Mouse (Mus musculus) left cerebral cortex, postnatal 25 days (tissue): ENCODE data around the gene Eif4b. TPM values are rescaled to one million over a fixed set of nuclear protein-coding genes. Genes with fewer than 3 reads are reported as not detected.

Experiments used
- DNase-seq, 2 experiments: peaks; one replicate each; pipeline ENCODE4 v3.0.0; 2022; ENCODE audit warnings: low spot score in 2 of 2, mixed read lengths in 1 of 2
- intact Hi-C: fragments of 180-260 bp; cut with DNase I; formaldehyde crosslinking; loops from one replicate; pipeline ENCODE4 v1.15.1; 2025
- total RNA-seq, 2 experiments: library from RNA; stranded (reverse); gene quantifications; 2 replicates each; pipeline ENCODE4 v1.2.3; 2021

Gene Eif4b
- total RNA-seq: 100 to 1,000 TPM; 157 to 161 TPM

DNA sequence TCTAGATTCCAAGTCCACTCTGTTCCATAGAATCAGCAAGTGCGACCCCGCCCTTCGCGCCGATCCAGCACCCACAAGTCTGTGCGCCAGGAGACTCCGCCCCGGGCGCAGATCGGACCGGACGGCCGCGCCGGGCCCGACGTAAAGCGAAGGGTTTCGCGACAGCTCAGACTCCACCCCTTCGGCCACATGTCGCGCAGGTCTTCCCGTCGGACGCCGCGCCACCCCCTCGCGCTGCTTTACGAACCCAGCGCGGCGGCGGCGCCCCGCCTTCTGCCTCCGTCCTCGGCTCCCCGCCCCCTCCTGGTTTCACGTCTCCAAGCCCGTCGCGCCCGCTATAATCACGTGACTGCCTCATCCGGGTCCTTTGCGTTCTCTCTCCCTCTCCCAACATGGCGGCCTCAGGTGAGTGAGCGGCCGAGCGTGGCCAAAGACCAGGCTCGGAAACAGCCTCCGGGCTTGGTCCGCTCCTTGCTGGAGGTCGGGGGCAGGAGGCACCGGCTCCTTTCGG, at the start of gene Eif4b:
Gene Eif4b, plus strand, starts transcription at position 215 of the 511 bp plus-strand sequence.
- DNase-seq: peak; percentile 99
- intact Hi-C loops: loop anchor here (10.0 kb wide), 1 partner anchor 849 kb away; the partner anchor contains the start of gene Grasp

DNA sequence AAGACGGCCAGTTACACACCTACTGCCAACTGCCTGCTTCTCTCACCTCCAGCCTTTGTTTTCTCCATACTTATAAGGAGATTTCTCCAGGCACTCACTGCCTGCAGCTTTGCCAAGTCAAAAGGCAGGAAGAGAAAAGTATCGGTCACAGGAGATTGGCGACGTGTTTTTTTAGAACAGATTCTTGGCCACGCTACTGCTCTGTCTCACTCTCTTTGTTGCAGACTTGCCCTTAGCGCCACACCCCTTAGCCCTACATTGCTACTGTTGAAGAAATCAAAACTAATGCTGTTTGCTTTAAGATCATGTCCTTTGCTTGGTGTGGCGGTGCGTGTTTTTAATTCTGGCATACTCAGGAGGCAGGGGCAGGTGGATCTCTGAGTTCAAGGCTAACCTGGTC, 49.7 kb upstream of the Eif4b start:
- DNase-seq: no peak
- intact Hi-C loops: no loop called here

DNA sequence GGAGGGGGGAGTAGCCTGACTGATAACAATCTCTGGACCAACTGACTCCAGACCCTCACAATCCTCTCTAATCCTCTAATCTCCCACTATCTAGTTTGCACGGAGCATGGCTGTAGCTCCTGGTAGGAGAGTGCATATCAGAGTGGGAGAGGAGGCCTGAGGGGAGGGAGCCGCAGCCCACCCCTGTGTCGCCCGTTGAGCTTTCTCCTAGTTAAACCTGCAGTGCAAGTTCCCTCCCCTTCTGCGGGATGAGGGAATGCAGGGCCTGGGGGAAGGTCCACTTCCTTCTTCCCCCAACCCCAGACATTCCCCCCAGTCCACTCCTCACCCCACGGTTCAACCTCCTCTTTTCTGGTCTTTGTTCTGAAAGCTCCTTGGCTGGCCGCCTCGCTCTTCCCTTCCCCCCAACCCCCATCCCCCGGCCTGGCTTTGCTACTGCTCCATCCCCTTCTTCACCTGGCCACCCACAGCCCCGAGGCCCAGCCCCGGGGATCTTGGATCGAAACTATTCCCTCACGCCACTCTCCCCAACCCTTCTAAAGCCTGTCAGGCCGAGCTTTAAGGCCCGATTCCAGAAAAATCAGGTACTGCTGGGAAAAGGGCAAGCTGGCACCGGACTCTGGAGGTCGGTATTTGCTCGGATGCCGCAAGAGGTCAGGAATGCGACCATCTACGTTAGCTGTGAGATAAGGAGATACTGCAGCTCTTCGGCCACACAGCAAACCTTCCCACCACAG, 48.3 kb upstream of the Eif4b start:
- intact Hi-C loops: no loop called here

DNA sequence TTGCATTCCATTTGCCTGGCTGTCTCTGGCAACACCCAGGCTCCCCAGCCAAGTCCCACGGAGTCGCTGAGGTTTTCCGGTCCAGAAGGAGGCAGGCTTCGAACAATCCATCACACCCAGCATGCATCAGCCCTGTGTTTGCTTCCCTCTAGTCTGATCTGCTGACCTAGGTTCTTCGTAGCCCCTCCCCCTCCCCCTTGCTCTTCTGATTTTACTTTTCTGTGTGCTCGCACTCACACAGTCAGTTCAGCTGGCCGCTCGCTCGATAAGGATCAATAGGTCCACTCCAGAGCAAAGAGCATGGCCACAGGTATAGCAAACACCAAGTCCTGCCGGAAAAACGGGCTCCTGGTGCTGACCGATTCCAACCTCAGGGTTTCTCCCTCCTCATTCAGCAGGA, 47.1 kb upstream of the Eif4b start:
- DNase-seq: no peak
- intact Hi-C loops: no loop called here

More for the DNA sequence above, 48.3 kb upstream of the Eif4b start:
- no peak for DNase-seq

DNA sequence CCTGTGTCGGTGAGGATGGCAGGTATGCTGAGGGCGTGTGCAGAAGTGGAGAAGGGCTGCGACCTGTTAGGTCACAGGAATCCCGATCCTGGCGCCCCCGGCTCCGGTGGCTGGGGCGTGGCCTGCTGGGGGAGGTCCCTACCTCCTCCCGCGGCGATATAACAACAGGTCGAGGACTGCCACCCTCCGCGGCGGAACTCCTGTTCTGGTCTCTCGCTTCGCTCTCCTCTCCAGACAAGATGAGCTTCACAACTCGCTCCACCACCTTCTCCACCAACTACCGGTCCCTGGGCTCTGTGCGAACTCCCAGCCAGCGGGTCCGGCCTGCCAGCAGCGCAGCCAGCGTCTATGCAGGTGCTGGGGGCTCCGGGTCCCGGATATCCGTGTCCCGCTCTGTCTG, 45.5 kb upstream of the Eif4b start, which contains the start of gene Krt18:
Gene Krt18, plus strand, starts transcription at position 141 of the 400 bp plus-strand sequence.
- no peak for DNase-seq
- intact Hi-C loops: no loop called here

DNA sequence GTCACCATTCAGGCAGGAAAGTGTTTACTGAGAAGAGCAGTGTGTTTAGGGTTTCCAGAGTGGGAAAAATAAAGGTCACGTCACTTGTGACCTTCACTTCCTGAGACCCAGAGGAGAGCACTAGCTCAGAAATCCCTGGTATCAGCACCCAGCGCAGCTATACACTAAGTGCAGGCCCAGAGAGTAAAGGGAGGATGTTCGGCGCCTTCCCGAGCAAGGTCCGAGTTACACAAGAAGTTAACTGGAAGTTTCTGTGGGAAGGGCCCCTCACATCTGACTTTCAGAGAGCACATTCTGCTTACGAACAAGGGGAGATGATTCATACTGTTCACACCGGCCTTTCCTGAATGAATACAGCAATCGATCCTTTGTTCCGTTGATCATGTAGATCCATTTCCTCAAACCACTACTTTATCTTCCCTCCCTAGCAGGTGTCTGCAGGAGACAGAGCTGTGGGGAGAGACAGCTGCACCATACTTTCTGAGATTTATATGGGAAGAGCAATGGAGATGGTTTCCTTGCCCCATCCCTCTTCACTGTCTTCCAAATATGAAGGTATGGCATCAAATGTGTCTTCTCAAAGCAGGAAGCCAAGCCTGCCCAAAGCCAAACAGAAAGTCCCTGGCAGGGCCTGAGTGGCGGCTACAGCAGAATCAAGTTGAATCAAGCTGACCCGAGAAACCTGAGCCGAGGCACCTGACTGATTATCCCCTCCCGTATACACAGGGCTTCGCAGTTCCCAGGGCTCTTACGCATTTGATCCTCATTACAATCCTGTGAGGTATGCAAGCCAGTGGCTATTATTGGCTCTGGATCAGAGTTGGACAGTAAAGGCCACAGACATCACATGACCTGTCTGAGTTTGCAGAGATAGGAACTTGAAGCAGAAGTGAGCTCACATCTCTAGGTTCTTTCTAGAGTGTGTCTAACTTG, 39.2 kb upstream of the Eif4b start:
- no peak for DNase-seq
- intact Hi-C loops: no loop called here

DNA sequence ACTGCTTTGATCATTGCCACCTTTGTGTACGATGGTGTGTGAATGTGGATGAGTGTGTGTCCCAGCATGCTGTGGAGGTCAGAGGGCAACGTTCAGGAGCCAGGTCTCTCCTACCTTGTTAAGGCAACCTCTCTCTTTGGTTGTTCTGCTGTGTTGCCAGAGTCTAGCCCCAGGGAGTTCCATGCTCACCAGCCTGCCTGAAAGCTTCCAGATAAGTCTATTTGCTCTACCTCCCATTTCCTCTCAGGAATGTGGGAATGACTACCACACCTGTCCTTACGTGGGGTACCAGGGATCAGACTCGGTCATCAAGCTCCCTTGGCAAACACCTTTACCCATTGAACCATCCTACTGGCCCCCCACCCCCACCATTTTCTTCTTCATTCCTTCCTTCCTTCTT, 33.3 kb upstream of the Eif4b start:
- DNase-seq: no peak
- intact Hi-C loops: no loop called here

DNA sequence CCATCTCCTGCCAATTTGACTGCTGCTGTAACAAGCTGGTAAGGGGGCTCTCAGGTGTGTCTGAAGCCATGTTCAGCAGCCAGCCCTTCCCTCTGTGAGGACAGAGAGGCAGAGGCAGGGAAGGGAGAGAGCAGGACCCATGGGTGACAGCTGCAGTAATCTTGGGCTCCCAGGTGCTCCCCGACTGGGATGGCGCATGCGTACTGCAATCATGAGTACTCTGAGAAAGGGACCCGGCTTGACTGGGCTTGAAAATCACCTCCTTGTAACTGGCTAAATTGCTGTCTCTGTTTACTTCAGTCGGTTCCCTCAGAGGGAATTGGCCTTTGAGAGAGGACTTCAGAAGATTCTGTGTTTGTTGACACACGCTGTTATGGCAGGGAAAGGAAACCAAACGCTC, 31.6 kb upstream of the Eif4b start:
- DNase-seq: no peak
- intact Hi-C loops: no loop called here

DNA sequence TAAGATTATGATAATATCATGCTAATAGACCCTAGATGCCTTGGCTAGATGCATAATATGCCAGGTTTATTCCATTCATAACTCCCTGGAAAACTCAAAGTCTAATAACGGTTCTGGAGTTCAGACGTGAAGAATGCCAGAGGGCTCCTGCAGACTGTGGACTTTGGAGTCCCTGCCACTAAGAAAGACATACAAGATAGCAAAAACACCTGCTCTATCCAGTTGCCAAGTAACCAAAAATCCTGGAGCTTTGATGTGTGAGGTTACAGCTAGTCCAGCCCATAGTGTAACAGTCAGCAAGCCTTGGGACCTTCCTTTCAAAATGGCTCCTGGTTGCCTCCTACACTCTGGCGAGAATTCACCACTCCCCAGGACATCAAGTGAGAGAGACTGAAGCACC, 28.8 kb upstream of the Eif4b start:
- DNase-seq: no peak
- intact Hi-C loops: no loop called here

DNA sequence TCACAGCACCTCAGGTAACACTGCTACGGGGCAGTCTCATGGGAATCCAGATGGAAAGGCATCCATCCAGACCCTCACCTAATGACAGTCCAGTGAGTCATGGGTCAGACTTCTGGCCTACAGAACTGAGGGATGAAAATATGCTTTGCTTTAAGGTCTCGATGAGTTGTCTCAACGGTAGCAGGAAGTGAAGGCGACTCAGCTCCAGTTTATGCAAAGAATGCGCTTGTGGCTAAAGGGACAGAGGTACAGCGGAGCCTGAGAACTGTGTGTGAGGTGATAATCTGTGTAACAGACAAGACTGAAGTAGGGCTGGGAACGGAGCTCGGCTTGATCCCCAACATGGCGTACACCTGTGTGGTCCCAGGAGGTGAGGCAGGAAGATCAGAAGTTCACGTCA, 27.9 kb upstream of the Eif4b start:
- intact Hi-C loops: no loop called here
- DNase-seq: no peak

DNA sequence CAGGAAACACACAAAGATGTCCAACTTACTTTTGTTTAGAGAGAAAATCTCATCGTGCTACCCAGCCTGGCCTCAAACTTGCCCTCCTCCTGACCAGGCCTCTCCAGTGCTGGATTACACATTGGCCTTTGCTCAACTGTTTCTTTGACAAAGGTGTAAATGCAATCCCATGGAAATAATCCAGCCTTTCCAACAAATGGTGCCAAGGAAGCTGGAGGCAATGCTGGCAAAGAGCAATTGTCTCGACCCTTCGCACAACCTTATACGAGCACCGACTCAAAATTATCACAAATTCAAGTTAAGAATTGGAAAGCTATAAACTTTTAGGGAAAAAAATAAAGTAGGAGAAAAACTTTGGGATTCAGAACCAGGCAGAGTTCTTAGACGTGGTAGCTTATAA, 25.6 kb upstream of the Eif4b start:
- DNase-seq: no peak
- intact Hi-C loops: no loop called here

DNA sequence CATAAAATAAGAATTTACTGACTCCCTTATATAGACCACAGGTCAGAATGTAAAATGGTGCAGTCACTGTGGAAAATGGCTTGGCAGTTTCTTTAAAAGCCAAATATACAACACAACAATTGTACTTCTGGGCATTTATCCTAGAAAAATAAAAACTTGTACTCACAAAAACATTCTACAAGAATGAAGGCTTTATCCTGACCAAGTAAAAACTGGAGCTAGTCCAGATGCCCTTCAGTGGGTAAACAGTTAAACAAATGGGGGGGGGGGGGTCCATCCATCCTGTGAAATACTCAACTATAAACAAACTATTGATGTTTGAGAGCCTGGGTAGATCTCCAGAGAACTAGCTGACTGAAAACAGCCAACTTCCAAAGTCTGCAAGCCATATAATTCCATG, 23.7 kb upstream of the Eif4b start:
- DNase-seq: no peak
- intact Hi-C loops: no loop called here

DNA sequence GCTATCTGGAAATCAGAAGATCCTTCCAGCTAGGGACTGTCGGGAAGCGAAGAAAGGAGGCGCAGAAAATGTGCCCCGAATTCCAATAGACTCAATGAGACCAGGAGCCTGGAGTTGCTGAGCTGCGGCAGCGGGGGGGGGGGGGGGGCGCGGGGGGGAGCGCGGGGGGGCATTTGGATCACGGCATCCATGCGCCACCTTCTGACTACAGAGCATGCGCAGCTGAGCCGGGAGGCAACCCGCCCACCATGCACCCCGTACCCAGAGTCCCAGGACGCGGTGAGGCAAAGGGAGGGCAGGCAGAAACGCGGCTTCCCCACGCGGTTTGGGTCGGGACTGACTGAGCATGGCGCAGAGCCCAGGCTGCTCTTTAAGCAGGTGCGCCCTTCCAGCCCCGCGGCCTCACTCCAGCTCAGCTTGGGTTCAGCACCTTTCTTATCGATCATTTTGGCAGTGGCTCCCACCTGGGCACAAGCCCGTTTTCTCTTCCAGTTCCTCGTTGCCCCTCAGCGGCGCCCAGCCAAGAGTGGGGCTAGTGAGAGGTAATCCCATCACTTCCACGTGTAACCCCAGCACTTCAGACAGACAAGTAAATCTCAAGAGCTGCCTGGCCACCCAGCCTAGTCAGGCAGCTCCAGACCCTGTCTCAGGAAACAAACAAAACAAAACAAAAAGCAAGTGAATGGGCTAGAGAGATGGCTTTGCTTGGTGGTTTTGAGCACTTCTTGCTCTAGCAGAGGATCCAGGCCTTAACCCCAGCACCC, 21.5 kb upstream of the Eif4b start:
- intact Hi-C loops: no loop called here
- peak; percentile 41 to 64 for DNase-seq

DNA sequence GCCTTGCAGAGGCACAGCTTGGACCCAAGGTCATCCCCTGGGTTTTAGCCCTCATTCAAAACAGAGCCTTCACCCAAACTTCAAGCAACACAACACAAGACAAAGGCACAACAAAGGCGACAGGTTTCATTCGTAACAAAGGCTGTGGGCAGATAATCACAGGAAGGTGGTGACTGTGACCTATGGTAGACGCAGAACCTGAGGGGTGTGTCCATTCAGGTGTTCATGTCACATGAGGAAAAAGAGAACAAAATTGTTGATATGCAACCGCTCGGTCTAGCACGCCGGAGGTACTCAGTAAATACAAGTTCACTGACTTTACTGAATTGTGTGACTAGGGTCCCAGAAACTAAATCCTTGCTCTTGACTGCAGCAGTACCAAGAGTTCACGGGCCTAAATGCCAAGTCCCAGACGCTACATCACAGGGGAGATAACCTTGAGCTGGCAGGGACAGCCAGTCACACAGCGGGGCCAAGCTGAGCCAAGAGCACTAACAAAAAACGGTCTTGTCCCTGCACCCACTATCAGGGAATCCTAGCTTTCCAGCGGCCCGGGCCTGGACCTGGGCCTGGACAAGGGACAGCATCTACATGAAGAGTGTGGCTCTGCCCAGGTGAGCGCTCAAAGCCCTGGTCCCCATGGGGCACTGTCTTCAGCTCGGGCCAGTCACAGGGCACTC, 16.9 kb upstream of the Eif4b start:
- intact Hi-C loops: loop anchor here (5.0 kb wide), 1 partner anchor 159 kb away; no protein-coding TSS in a partner anchor
- no peak for DNase-seq

DNA sequence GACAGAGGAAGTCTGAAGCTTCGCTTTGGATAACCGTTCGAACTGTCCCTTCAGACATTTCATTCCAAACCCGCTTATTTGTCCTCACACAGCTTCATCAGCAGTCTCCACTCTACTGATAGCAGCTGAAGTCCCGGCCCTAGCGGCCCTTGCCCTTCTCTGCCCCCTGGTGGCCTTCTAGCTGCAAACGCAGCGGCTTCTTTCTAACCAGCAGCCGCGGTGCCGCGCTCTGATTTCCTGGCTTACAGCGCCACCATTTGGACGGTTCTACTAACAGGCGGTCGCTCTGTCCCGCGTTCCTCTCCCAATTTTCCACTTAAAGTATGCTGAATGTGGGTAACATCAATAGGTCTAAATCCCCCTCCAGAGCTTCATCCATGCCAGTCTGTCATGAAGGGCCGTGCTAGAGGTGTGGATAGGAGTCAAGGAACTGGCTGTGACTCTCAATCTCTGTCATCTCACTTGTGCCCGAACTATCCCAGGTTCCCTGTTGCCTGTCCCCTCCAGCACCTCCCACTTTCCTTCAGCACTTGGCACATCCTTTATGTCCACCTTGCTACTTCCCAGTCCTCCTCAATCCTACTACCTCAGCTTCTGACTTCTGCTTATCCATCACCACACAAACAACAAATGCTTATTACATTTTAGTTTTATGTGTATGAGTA, 7.8 kb upstream of the Eif4b start:
- intact Hi-C loops: loop anchor here (1.0 to 5.0 kb wide), 4 partner anchors 77 to 738 kb away; no protein-coding TSS in a partner anchor
- DNase-seq: peak; percentile 92 to 95

DNA sequence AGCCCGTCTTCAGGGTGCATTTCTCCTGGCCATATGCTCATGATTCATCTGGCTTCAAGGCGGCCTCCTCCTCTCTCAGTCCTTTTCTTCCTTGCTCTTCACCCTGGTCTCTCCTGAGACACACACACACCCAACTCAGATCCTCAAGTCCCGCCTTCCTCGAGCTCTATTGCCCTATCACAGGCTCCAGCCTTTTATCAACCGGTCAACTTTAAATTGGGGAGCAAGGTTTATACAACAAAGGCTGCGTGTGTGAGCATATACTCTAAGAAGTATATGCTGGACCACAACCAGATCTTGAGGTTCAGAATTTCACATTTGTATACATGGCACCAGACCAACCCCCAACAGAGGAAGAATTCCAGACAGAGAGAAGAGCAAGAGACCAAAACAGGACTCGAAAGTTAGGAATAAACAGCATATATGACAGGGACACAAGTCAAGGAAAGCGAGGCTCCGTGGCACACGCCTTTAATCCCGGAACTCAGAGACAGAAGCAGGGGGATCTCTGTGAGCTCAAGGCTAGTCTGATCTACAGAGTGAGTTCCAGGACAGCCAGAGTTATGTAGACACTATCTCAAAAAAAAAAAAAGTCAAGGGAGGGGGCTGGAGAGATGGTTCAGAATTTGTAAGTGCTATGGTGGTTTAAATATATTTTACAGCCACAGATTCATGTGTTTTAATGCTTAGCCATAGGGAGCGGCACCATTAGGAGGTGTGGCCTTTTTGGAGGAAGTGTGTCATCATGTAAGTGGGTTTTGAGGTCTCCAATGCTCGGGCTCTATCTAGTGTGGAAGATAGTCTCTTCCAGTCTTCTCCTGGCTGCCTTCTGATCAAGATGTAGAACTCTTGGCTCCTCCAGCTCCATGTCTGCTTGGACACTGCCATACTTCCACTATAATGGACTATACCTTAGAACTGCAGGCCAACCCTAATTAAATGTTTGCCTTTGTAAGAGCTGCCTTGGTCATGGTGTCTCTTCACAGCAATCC, 2.8 kb upstream of the Eif4b start:
- intact Hi-C loops: loop anchor here (10.0 kb wide), 1 partner anchor 846 kb away; the partner anchor contains the start of gene Grasp
- DNase-seq: no peak

DNA sequence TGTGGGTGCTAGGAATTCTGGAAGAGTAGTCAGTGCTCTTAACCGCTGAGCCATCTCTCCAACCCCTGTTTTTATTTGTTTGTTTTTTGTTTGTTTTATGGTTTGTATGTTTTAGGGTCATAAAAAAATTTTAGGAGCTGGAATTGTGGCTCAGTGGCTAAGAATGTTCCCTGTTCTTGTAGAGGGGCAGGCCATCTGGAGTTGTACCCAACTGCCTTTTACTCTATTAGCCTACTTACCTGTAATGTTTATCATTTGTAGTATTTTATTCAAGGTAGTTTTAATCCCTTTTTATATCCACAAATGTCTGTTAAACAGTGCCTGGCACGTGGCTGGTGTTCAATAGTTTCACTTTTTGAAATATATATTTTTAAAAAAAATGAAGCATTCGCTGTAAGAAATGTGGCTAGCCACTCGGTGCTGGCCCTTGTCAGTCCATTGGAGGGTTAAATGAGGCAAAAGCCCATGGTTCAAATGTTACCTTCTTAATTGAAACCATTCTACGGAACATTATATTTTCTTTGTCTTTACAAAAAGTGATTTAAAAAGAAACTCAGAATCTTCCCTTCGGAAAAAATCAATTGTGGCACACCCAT, 512 bp upstream of the Eif4b start:
- intact Hi-C loops: loop anchor here (10.0 kb wide), 1 partner anchor 848 kb away; the partner anchor contains the start of gene Grasp
- no peak for DNase-seq
